Mouse (Mus musculus): ENCODE data around the gene Ece1. TPM values are rescaled to one million over a fixed set of nuclear protein-coding genes. Genes with fewer than 3 reads are reported as not detected.
"Not testable (repeated sequence)": the region's sequence is repeated elsewhere in the genome, so short reads cannot be mapped to it uniquely, and the experiment has no call there.

Gene Ece1
- total and polyA plus RNA-seq, 3 experiments, result 27.3 to 120 (median 102) TPM

DNA sequence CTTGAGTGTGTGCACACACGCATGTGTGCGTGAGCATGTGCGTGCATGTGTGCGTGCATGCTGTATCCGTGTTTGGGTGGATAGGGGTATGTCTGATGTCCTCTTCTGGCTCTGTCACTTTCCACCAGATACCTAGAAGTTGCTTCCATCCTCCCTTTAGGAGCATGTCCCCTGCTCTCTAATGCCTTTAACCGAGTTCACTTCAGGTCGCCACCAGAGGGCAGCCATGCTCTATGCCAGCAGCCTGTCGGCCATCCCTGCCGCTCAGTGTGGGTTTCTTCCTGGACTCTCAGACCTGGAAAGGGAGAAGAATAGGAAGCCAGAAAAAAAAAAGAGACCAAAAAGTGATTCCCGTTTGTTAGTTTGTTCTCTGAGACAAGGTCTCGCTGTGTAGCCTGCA is 17.4 kb upstream of the Ece1 start:
- DNase-seq, result peak; percentile 73 to 84
- Histone ChIP-seq H3K27me3 (ENCODE audit: control insufficient read depth, insufficient read depth, low read length) (no peaks in the 10 kb centered on the region), H3K36me3 (ENCODE audit: control insufficient read depth, insufficient read depth, low read length) (no peaks in the 10 kb centered on the region), H3K9ac (ENCODE audit: low read depth, low read length) (no peak overlapping the region), H3K4me1 (ENCODE audit: control insufficient read depth, insufficient read depth, low read length) (no peaks in the 10 kb centered on the region), H3K4me3 (no peak overlapping the region), H3K27ac (no peak overlapping the region), H3K79me2 (replicated peaks; ENCODE audit: control insufficient read depth, insufficient read depth, low read length) (no peaks in the 10 kb centered on the region)
- WGBS, result 18% methylated on average over 11 of the region's 11 CpGs
- intact Hi-C loops (cut with DNase I), result loop anchor here (1.0 to 10.0 kb wide), 3 partner anchors 109 to 310 kb away; no protein-coding TSS in a partner anchor
- TF ChIP-seq EP300 (IDR thresholded peaks at IDR 0.05; ENCODE audit: insufficient read depth, low read depth, low read length), result peak; percentile 91
- peak; percentile 91 for TF ChIP-seq CTCF (IDR thresholded peaks at IDR 0.05)
- TF ChIP-seq POLR2A (IDR thresholded peaks at IDR 0.05; ENCODE audit: insufficient read depth, low read depth, low read length), result no peak

DNA sequence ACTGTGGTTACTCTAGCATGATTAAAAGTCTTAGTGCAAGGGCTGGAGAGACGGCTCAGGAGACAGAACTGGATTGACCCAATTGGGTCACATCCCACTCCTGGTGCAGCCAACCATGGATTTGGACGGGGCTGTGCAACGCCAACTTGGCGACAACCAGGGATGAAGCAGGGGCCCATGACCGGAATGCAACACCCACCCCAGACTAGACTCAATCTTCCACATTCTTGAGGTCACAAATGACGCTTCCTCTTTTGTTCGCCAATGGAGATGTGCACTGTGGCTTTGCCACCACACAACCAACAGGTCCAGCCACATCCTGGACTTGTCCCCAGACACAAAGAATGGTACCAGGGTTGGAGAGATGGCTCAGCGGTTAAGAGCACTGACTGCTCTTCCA is 14.4 kb upstream of the Ece1 start:
- not testable (repeated sequence) for DNase-seq; H3K27ac ChIP-seq; H3K9ac ChIP-seq (ENCODE audit: low read depth, low read length); H3K27me3 ChIP-seq (ENCODE audit: control insufficient read depth, insufficient read depth, low read length); H3K4me1 ChIP-seq (ENCODE audit: control insufficient read depth, insufficient read depth, low read length); H3K79me2 ChIP-seq (replicated peaks; ENCODE audit: control insufficient read depth, insufficient read depth, low read length); H3K36me3 ChIP-seq (ENCODE audit: control insufficient read depth, insufficient read depth, low read length); H3K4me3 ChIP-seq
- WGBS, result 85% methylated on average over 8 of the region's 8 CpGs
- intact Hi-C loops (cut with DNase I), result loop anchor here (10.0 kb wide), 1 partner anchor 307 kb away; no protein-coding TSS in a partner anchor

DNA sequence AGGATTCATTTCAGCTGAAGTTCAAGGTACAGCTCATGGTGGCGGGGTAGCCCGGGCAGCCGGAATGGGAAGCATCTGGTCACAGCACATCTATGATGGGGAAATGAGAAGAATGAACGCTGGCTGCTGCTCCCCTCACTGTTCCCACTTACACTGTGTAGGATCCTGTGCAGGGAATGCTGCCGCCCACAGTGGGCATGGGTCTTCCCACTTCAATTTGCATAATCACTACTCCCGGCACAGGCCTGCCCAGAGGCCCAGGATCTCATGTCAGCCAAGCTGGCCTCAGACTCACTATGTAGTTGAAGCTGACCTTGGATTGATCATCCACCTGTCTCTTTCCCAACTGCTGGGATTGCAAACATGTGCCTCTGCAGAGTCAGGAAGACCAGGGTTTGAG is 11.9 kb upstream of the Ece1 start:
- no peak for DNase-seq
- no peaks in the 10 kb centered on the region for H3K79me2 ChIP-seq (replicated peaks; ENCODE audit: control insufficient read depth, insufficient read depth, low read length)
- H3K36me3 ChIP-seq (ENCODE audit: control insufficient read depth, insufficient read depth, low read length), result no peaks in the 10 kb centered on the region
- H3K27ac ChIP-seq, result no peak overlapping the region
- intact Hi-C loops (cut with DNase I), result no loop called here
- no peak overlapping the region for H3K9ac ChIP-seq (ENCODE audit: low read depth, low read length)
- peaks cover 3% of the 10 kb centered on the region for H3K4me1 ChIP-seq (ENCODE audit: control insufficient read depth, insufficient read depth, low read length)
- no peak overlapping the region for H3K4me3 ChIP-seq
- no peaks in the 10 kb centered on the region for H3K27me3 ChIP-seq (ENCODE audit: control insufficient read depth, insufficient read depth, low read length)
- WGBS, result 94% methylated on average over 6 of the region's 6 CpGs
- TF ChIP-seq POLR2A (IDR thresholded peaks at IDR 0.05; ENCODE audit: insufficient read depth, low read depth, low read length) (no peak), EP300 (IDR thresholded peaks at IDR 0.05; ENCODE audit: insufficient read depth, low read depth, low read length) (no peak), CTCF (IDR thresholded peaks at IDR 0.05) (no peak)

DNA sequence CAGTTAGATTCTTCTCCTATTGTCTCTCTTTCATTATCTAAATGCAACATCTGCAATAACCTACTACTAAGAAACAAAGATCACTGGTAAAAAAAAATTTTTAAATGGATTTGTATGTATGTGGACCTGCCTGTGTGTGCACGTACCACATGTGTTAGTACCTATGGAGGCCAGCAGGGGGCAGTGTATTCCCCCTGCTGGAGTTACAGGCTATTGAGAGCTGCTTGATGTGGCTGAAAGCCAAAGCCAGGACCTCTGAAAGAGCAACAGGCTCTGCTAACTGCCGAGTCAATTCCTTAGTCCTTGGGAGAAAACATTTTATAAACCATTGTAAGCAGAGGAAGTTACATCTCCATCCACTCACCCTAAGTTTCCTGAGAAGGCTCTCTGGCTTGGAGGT is 10.6 kb upstream of the Ece1 start:
- H3K27ac ChIP-seq, result no peak overlapping the region
- no peak overlapping the region for H3K4me3 ChIP-seq
- H3K36me3 ChIP-seq (ENCODE audit: control insufficient read depth, insufficient read depth, low read length), result no peaks in the 10 kb centered on the region
- H3K9ac ChIP-seq (ENCODE audit: low read depth, low read length), result no peak overlapping the region
- no peak for TF ChIP-seq POLR2A (IDR thresholded peaks at IDR 0.05; ENCODE audit: insufficient read depth, low read depth, low read length)
- 0 out of 2 replicates have a peak, but pooled peaks have one; percentile 27 for TF ChIP-seq EP300 (IDR thresholded peaks at IDR 0.05; ENCODE audit: insufficient read depth, low read depth, low read length)
- TF ChIP-seq CTCF (IDR thresholded peaks at IDR 0.05), result peak; percentile 83
- WGBS, result 44% methylated on average over 2 of the region's 2 CpGs
- H3K4me1 ChIP-seq (ENCODE audit: control insufficient read depth, insufficient read depth, low read length), result peaks cover 3% of the 10 kb centered on the region
- H3K79me2 ChIP-seq (replicated peaks; ENCODE audit: control insufficient read depth, insufficient read depth, low read length), result no peaks in the 10 kb centered on the region
- H3K27me3 ChIP-seq (ENCODE audit: control insufficient read depth, insufficient read depth, low read length), result no peaks in the 10 kb centered on the region
- intact Hi-C loops (cut with DNase I), result no loop called here
- DNase-seq, result peak in 1 of 2 experiments; percentile 55

DNA sequence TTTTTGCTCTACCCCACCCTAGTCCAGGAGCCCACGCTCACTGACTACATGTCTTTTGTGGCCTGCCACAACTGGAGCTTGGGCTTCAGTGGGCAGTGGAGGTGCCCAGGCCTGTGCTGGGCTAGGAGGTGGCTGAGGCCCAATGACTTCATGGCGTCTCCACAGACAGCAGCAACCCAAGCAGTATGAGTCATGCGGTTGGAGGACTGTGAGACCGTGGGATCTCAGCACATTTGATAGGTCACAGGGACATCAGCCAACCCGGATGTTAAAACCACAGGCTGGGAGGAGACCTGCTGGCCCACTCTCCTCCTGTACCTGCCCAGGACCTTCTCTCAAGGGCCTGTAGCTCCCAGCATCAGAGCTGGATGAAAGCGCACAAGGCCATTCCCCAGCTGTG is 8.2 kb upstream of the Ece1 start:
- no peak overlapping the region for H3K27ac ChIP-seq
- no peaks in the 10 kb centered on the region for H3K36me3 ChIP-seq (ENCODE audit: control insufficient read depth, insufficient read depth, low read length)
- no peak for DNase-seq
- H3K4me3 ChIP-seq, result no peak overlapping the region
- 65% methylated on average over 6 of the region's 6 CpGs for WGBS
- intact Hi-C loops (cut with DNase I), result no loop called here
- peaks cover 3% of the 10 kb centered on the region for H3K4me1 ChIP-seq (ENCODE audit: control insufficient read depth, insufficient read depth, low read length)
- H3K27me3 ChIP-seq (ENCODE audit: control insufficient read depth, insufficient read depth, low read length), result no peaks in the 10 kb centered on the region
- no peaks in the 10 kb centered on the region for H3K79me2 ChIP-seq (replicated peaks; ENCODE audit: control insufficient read depth, insufficient read depth, low read length)
- no peak overlapping the region for H3K9ac ChIP-seq (ENCODE audit: low read depth, low read length)
- TF ChIP-seq POLR2A (IDR thresholded peaks at IDR 0.05; ENCODE audit: insufficient read depth, low read depth, low read length) (no peak), CTCF (IDR thresholded peaks at IDR 0.05) (no peak), EP300 (IDR thresholded peaks at IDR 0.05; ENCODE audit: insufficient read depth, low read depth, low read length) (no peak)

DNA sequence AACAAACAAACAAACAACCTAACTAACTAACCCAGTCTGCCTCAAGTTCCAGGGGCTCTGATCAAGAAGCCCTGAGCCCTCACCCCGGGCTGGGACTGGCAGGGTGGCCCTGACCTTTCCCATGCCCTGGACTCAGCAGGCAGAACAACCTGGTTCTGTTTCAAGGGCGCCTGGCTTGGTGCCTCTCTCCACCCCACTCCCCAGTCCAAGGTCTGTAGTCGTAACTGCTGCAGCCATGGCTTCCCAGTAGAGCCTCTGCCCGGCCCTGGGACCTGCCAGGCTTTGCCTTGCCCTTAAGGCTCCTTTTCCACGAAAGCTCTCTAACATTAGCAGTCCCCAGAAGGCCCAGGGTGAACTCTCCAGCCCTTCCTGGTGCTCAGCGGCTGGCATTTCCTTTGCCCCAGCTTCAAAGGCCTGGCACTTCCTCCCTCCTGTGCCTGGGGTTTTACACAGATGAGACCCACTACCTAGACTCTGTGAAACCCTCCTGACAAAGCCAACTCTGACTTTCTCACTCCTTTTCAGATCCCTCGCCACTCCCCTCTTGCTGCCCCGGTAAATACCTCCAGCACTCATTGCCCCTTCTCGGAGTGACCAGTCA is 6.2 kb upstream of the Ece1 start:
- no peak for DNase-seq
- no peak overlapping the region for H3K27ac ChIP-seq
- TF ChIP-seq POLR2A (IDR thresholded peaks at IDR 0.05; ENCODE audit: insufficient read depth, low read depth, low read length) (no peak), CTCF (IDR thresholded peaks at IDR 0.05) (no peak), EP300 (IDR thresholded peaks at IDR 0.05; ENCODE audit: insufficient read depth, low read depth, low read length) (no peak)
- H3K36me3 ChIP-seq (ENCODE audit: control insufficient read depth, insufficient read depth, low read length), result no peaks in the 10 kb centered on the region
- 70% methylated on average over 9 of the region's 9 CpGs for WGBS
- no peaks in the 10 kb centered on the region for H3K27me3 ChIP-seq (ENCODE audit: control insufficient read depth, insufficient read depth, low read length)
- intact Hi-C loops (cut with DNase I), result no loop called here
- H3K4me3 ChIP-seq, result no peak overlapping the region
- H3K9ac ChIP-seq (ENCODE audit: low read depth, low read length), result no peak overlapping the region
- H3K4me1 ChIP-seq (ENCODE audit: control insufficient read depth, insufficient read depth, low read length), result peaks cover 3% of the 10 kb centered on the region
- H3K79me2 ChIP-seq (replicated peaks; ENCODE audit: control insufficient read depth, insufficient read depth, low read length), result no peaks in the 10 kb centered on the region
